Mouse (Mus musculus): ENCODE results near the gene Gfod1.

Gene Gfod1

DNA sequence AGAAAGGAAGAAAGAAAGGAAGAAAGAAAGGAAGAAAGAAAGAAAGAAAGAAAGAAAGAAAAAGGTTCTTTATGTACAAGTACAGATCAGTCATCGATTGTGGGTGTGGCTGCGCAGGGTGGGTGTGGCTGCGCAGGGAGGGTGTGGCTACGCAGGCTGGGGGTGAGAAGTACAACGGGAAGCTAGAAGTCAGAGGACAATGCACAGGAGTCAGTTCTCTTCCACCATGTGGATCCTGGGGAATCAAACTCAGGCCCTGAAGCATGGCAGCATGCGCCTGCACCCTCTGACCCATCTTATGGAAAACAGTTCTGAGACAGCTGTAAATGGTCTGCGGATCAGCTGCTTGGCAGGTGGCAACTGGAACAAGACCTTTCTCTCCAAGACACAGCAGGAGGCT lies 122.9 kb downstream of the Gfod1 start:
- in situ Hi-C loops (cut with MboI; ENCODE audit: unreplicated experiment in 2 of 2): loop anchor here in 1 of 2 experiments (25.0 kb wide), 1 partner anchor 1806 kb away; no protein-coding TSS in a partner anchor

DNA sequence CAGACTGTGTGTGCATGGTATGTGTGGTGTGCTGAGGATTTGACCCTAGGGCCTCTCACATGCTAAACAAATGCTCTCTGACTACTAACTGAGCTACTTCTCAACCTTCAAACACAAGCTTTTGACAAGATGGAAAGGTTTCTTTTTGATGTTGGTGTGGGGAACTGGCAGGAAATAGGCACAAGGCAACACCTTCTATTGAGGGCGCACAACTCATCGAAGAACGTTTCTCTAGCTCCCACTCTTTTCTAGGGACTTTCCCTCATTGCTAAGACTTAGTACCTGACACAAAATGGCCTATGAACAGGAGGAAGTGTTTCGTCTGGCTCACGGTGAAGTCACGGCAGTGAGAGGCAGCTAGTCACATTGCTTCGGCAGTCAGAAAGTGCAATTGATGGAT lies 126.7 kb downstream of the Gfod1 start:
- in situ Hi-C loops (cut with MboI; ENCODE audit: unreplicated experiment in 2 of 2): loop anchor here (5.0 to 25.0 kb wide), 6 partner anchors 227 to 1810 kb away; no protein-coding TSS in a partner anchor

DNA sequence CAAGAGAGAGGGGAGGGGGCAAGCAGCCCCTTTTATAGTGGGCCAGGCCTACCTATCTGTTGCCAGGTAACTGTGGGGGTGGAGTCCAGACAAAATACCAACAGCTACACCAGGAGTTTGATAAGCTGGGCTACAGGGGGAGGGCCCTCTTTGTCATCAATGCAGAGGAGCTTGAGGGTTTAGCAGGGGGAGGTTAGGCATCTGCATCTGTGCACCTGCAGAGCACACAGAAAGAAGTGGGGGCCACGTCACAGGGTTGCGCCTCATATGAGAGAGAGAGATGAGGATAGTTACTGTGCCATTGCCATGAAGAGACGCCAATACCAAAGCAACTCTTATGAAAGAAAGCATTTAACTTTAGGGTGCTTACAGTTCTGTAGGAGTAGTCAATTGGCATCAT lies 127.3 kb downstream of the Gfod1 start:
- in situ Hi-C loops (cut with MboI; ENCODE audit: unreplicated experiment in 2 of 2): loop anchor here (5.0 to 25.0 kb wide), 6 partner anchors 228 to 1811 kb away; no protein-coding TSS in a partner anchor

GRCm38 (mm10) chr13:43173262-43173661 lies 130.7 kb downstream of the Gfod1 start:
- in situ Hi-C loops (cut with MboI; ENCODE audit: unreplicated experiment in 2 of 2): loop anchor here (10.0 to 25.0 kb wide), 5 partner anchors 232 to 1814 kb away; no protein-coding TSS in a partner anchor

DNA sequence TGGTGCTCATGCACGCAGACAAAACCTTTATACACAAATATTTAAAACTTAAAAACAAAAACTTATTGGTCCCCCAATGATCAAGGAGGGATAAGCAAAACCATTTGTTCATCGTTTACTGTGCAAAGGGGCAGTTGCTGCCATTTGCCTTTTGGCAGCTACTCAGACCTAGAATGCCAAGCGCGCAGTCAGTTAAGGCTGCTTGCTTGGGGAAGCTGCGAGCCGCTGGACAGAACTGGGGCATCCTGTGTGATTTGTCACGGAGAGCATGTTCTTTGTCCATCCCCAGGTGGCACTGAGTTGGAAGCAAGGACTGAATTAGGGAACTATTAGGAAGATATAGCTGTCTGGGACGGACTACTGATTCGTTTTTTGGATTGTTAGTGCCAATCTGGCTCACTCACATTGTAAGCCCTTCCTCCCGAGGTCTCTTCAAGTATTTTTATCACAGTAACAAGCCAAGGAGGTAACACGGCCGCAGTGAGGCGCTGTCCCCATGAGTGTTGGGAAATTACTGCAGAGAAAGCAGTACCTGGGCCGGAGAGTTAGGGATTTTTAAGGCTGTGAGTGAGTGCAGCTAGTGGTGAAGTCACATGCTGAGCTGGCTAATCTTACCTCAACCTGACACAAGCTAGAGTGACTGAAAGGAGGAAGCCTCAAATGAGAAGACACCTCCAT lies 131.8 kb downstream of the Gfod1 start:
- in situ Hi-C loops (cut with MboI; ENCODE audit: unreplicated experiment in 2 of 2): loop anchor here (10.0 to 25.0 kb wide), 5 partner anchors 233 to 1815 kb away; no protein-coding TSS in a partner anchor

GRCm38 (mm10) chr13:43171020-43171710 lies 132.8 kb downstream of the Gfod1 start, which contains the start of gene Tbc1d7:
TSS of gene Tbc1d7 (minus strand) at chr13:43171501.
- in situ Hi-C loops (cut with MboI; ENCODE audit: unreplicated experiment in 2 of 2): loop anchor here (10.0 to 25.0 kb wide), 5 partner anchors 234 to 1816 kb away; no protein-coding TSS in a partner anchor

GRCm38 (mm10) chr13:43167721-43168120 lies 136.3 kb downstream of the Gfod1 start:
- in situ Hi-C loops (cut with MboI; ENCODE audit: unreplicated experiment in 2 of 2): loop anchor here in 1 of 2 experiments (25.0 kb wide), 1 partner anchor 1820 kb away; no protein-coding TSS in a partner anchor

GRCm38 (mm10) chr13:43159429-43159828 lies 144.5 kb downstream of the Gfod1 start:
- in situ Hi-C loops (cut with MboI; ENCODE audit: unreplicated experiment in 2 of 2): loop anchor here in 1 of 2 experiments (25.0 kb wide), 1 partner anchor 1828 kb away; no protein-coding TSS in a partner anchor

DNA sequence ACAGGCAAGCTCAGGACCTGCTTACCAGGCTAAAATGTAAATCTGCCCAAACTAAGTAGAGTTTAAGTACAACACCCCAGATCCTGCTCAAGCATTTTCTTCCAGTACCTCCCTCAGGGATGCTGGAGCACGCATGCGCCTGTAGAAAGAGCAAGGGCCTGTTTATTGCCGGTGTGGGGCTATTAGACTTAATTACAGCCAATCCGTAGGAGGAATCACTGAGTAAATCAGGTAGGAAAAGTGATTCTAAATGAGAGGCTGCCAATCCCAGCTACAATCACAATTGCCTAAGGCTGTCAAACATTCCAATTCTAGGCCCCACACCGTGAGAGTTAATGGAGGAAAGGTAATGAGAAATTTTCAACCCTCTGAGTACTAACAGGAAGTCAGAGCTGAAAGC lies 145.7 kb downstream of the Gfod1 start:
- in situ Hi-C loops (cut with MboI; ENCODE audit: unreplicated experiment in 2 of 2): loop anchor here in 1 of 2 experiments (25.0 kb wide), 1 partner anchor 1829 kb away; no protein-coding TSS in a partner anchor

DNA sequence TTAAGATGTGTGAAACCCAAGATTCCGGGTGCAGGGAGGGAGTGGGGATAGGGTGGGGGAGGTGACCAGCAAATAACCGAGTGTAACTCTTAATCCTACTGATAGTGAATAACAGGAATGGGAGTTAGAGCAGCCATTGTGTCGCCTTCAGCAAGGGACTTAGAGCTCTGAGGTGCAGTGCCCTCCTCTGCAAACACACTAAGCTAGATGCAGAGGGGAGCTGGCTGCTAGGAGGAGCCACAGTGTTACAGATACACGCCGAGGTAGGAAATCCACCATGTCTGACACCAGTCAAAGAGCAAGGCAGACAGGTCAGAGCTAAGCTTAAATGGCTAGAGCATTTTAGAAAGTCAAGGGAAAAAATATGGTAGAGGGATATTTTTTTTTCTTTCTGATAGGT lies 146.6 kb downstream of the Gfod1 start:
- in situ Hi-C loops (cut with MboI; ENCODE audit: unreplicated experiment in 2 of 2): loop anchor here in 1 of 2 experiments (25.0 kb wide), 1 partner anchor 1830 kb away; no protein-coding TSS in a partner anchor

- in situ Hi-C loops (cut with MboI; ENCODE audit: unreplicated experiment in 2 of 2): loop anchor here in 1 of 2 experiments (25.0 kb wide), 1 partner anchor 1835 kb away; no protein-coding TSS in a partner anchor
These were observed 151.9 kb downstream of the Gfod1 start for GRCm38 (mm10) chr13:43152005-43152520.

DNA sequence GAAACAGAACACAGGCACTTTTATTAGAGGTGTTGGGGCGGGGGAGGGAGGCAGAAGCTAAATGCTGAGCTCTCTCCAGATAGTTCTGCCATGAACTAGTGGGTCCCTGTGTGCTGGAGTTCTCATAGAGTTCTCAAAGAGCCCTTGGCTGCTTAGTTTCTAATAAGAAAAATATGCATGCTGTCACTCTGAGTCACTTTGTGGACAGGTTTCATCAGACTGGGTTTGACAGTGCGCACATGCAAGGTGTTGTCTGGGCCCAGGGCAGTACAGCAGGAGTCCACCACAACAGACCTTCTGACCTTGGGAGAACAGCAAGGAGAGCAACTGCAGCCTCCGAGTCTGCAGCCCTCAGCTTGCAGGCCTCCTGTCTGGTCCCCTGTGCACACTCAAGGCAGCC lies 154.3 kb downstream of the Gfod1 start:
- in situ Hi-C loops (cut with MboI; ENCODE audit: unreplicated experiment in 2 of 2): loop anchor here in 1 of 2 experiments (25.0 kb wide), 1 partner anchor 1838 kb away; no protein-coding TSS in a partner anchor

- in situ Hi-C loops (cut with MboI; ENCODE audit: unreplicated experiment in 2 of 2): no loop called here
These were observed 155.3 kb downstream of the Gfod1 start for GRCm38 (mm10) chr13:43148692-43149091.

GRCm38 (mm10) chr13:43146515-43147258 lies 157.3 kb downstream of the Gfod1 start:
- in situ Hi-C loops (cut with MboI; ENCODE audit: unreplicated experiment in 2 of 2): no loop called here
